ENCODE assay signal across 7 mouse cellular contexts in genomic region chr2:71117797-71118708, GRCm38 (mm10). TPM values are rescaled to one million over a fixed set of nuclear protein-coding genes. Genes with fewer than 3 reads are reported as not detected.
A peak's percentile ranks its signal among the peaks of the same experiment; 100 is the strongest.
DNase-seq lines count a peak whose midpoint lies in the region; ATAC-seq and TF ChIP-seq lines count a peak whose summit lies in the region.

Cybrd1 (plus strand) TSS chr2:71117923.

- peak within 1 kb of the TSS; percentile 87 for H3K4me2 ChIP-seq in heart, postnatal 0 days (ENCODE audit: low read depth, low read length)
- H3K4me2 ChIP-seq in midbrain, embryonic 12.5 days (replicated peaks): peak within 1 kb of the TSS; percentile 78

- TF ChIP-seq EP300 in heart, postnatal 0 days (IDR thresholded peaks at IDR 0.05; ENCODE audit: low read depth): no peak

- 3% methylated on average over 60 of the region's 60 CpGs for WGBS in forebrain, embryonic 10.5 days
- WGBS in heart, postnatal 0 days: 2% methylated on average over 60 of the region's 60 CpGs
- 4% methylated on average over 60 of the region's 60 CpGs for WGBS in midbrain, embryonic 12.5 days

- H3K36me3 ChIP-seq in forebrain, embryonic 10.5 days (replicated peaks): no peaks in the 10 kb centered on the region
- no peaks in the 10 kb centered on the region for H3K36me3 ChIP-seq in heart, postnatal 0 days (replicated peaks; ENCODE audit: control insufficient read depth, insufficient read depth, low read length)
- no peaks in the 10 kb centered on the region for H3K36me3 ChIP-seq in midbrain, embryonic 12.5 days

- ATAC-seq in heart, postnatal 0 days (ENCODE audit: insufficient read depth, low read depth): peak; percentile 55
- ATAC-seq in midbrain, embryonic 12.5 days (ENCODE audit: low FRiP score, low read depth): no peak

- H3K27ac ChIP-seq in forebrain, embryonic 10.5 days: peak within 1 kb of the TSS; percentile 65
- H3K27ac ChIP-seq in heart, postnatal 0 days (ENCODE audit: low read depth): no peak within 1 kb of the TSS
- no peak within 1 kb of the TSS for H3K27ac ChIP-seq in midbrain, embryonic 12.5 days (replicated peaks)

- peak within 1 kb of the TSS; percentile 58 for H3K4me3 ChIP-seq in forebrain, embryonic 10.5 days
- peak within 1 kb of the TSS; percentile 50 for H3K4me3 ChIP-seq in heart, postnatal 0 days (ENCODE audit: low read depth, low read length)
- peak within 1 kb of the TSS; percentile 47 for H3K4me3 ChIP-seq in midbrain, embryonic 12.5 days

- 0 out of 2 replicates have a peak within 1 kb of the TSS, but pooled peaks have one; percentile 5 for H3K9ac ChIP-seq in heart, postnatal 0 days (replicated peaks; ENCODE audit: low read depth, low read length)
- H3K9ac ChIP-seq in midbrain, embryonic 12.5 days (replicated peaks): peak within 1 kb of the TSS; percentile 51

- no peak for TF ChIP-seq CTCF in heart, postnatal 0 days (IDR thresholded peaks at IDR 0.05; ENCODE audit: low read depth)

- H3K9me3 ChIP-seq in forebrain, embryonic 10.5 days: peaks cover 2% of the 10 kb centered on the region; the same call in 1 of the 2 replicates
- no peaks in the 10 kb centered on the region for H3K9me3 ChIP-seq in heart, postnatal 0 days (replicated peaks; ENCODE audit: control insufficient read depth, low read length)
- H3K9me3 ChIP-seq in midbrain, embryonic 12.5 days: no peaks in the 10 kb centered on the region

- peak; percentile 28 for DNase-seq in CD4-positive helper T cell, adult 2 months (ENCODE audit: low read depth, low spot score)
- peak; percentile 20 for DNase-seq in ES-CJ7 (ENCODE audit: low read depth, low spot score)
- DNase-seq in forebrain, embryonic 10.5 days (ENCODE audit: extremely low spot score, low spot score): peak; percentile 33
- peak; percentile 53 for DNase-seq in heart, postnatal 0 days (ENCODE audit: low spot score)
- peak; percentile 68 to 73 for DNase-seq in kidney, postnatal 4 days
- DNase-seq in thymus, postnatal 36 days: peak; percentile 29 to 43

- H3K27me3 ChIP-seq in forebrain, embryonic 10.5 days (ENCODE audit: poor library complexity, severe bottlenecking): peaks cover 50% of the 10 kb centered on the region
- H3K27me3 ChIP-seq in heart, postnatal 0 days (ENCODE audit: control insufficient read depth, insufficient read depth, low read length): peaks cover 22% of the 10 kb centered on the region; the same call in 1 of the 2 replicates
- H3K27me3 ChIP-seq in midbrain, embryonic 12.5 days: peaks cover 34% of the 10 kb centered on the region

- H3K4me1 ChIP-seq in forebrain, embryonic 10.5 days: peaks cover 36% of the 10 kb centered on the region
- no peaks in the 10 kb centered on the region for H3K4me1 ChIP-seq in heart, postnatal 0 days (ENCODE audit: control insufficient read depth, insufficient read depth)
- peaks cover 21% of the 10 kb centered on the region for H3K4me1 ChIP-seq in midbrain, embryonic 12.5 days

RNA-seq across cellular contexts. Expression of gene Cybrd1, which starts in this region (rescaled TPM):
- 0.25 and 0.27 TPM in 2 replicates for polyA plus RNA-seq in forebrain, embryonic 10.5 days (2016; fragmentation: Nextera tagmentation; extraction: Ambion mirVana)
- total RNA-seq in heart, postnatal 0 days (2014; rRNA removed; ENCODE audit: low replicate concordance): 2.2 and 2.6 TPM in 2 replicates
- 0.56 and 0.60 TPM in 2 replicates for polyA plus RNA-seq in heart, postnatal 0 days (2015; fragmentation: Nextera tagmentation; extraction: Ambion mirVana)
- 0.42 and 0.60 TPM in 2 replicates for polyA plus RNA-seq in midbrain, embryonic 12.5 days (2016; fragmentation: Nextera tagmentation; extraction: Ambion mirVana)

Comparison
In these comparisons a context has a peak if more than half of its experiments do, and no peak if none do; other contexts are left out.
1. Peak in DNase-seq, H3K4me3 ChIP-seq and H3K27ac ChIP-seq in forebrain, embryonic 10.5 days; RNA of the gene not detected or under 1 TPM.
2. DNase-seq: peak in every context shown above with its lines; median percentile 70 in kidney, postnatal 4 days; 53 in heart, postnatal 0 days; 36 in thymus, postnatal 36 days; 33 in forebrain, embryonic 10.5 days; 28 in CD4-positive helper T cell, adult 2 months; 20 in ES-CJ7.